Mouse (Mus musculus) gastrocnemius, adult 2 months (tissue): ENCODE results near the gene Eif4ebp2. TPM values are rescaled to one million over a fixed set of nuclear protein-coding genes. Genes with fewer than 3 reads are reported as not detected.

Experiments
- DNase-seq: peaks from one replicate; pipeline ENCODE4 v3.0.0; 2022
- H3K27ac ChIP-seq: fragments of 200-600 bp; 2 replicates; pipeline ENCODE4 v1.8.1; 2022; ENCODE audit warnings: mild to moderate bottlenecking
- H3K4me3 ChIP-seq: fragments of 200-600 bp; 2 replicates; pipeline ENCODE4 v1.8.1; 2022; ENCODE audit warnings: mild to moderate bottlenecking, moderate library complexity
- CTCF ChIP-seq: fragments of 200-600 bp; IDR thresholded peaks from 2 replicates; pipeline ENCODE4 v1.8.1; 2022; ENCODE audit warnings: antibody characterized with exemption, mild to moderate bottlenecking, moderate library complexity
- intact Hi-C: fragments of 180-260 bp; cut with DNase I; formaldehyde crosslinking; loops from one replicate; pipeline ENCODE4 v1.15.1; 2025
- total RNA-seq, 2 experiments: library from RNA; stranded (reverse); gene quantifications; 2 replicates each; pipeline ENCODE4 v1.2.3; 2021

Eif4ebp2 gene
- total RNA-seq, 2 experiments from 2014 or later, result 117 to 161 TPM

DNA sequence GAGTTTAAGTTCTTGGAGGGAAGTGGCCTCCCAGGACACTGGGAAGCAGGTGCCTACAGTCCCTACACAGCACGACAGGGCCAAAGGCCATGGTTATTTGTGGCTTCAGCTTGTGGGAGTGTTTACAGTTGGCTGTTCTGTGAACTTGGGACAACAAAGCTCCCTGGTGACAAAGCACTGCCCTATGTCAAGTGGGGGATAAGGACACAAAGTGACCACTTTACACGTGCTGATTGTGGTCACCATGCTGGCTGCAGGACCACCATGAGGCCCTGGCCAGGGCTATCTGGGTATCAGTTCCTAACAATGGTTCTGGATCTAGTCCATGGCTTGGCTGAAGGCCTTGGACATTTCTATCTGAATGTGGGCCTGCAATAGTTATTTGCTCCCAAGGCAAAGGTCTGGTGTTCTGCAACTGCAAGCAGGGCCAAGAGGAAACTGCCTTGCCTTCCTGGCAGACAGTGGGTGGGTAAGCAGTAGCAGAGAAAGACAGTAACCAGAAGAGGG is 26.2 kb downstream of the Eif4ebp2 start:
- DNase-seq, result peak; percentile 57
- Histone ChIP-seq H3K27ac (peak overlapping the region; percentile 74), H3K4me3 (0 out of 2 replicates have a peak overlapping the region, but pooled peaks have one; percentile 21)
- no peak for TF ChIP-seq CTCF
- intact Hi-C loops, result no loop called here

DNA sequence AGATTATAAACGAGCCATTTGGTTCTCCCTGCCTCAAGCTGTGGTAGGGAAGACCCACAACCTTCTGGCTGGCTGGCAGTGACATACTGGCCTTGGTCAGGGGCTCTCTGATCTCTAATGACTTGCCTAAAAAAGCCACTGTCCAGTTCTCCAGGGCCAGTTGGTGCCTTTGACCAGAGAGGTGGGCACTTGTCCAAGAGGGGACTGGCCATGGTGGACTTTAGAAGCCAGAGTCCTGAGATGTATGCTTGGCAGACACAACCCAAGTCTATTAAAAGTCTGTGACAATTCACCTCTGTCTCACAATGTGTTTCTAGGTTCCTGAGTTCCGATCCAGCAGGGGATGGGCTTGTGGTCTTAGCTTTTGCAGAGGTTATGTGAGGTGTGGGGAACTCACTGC is 27.4 kb downstream of the Eif4ebp2 start:
- no peak for DNase-seq
- intact Hi-C loops, result no loop called here
- peak overlapping the region; percentile 74; the same call in 1 of the 2 replicates for H3K27ac ChIP-seq
- TF ChIP-seq CTCF, result no peak
- H3K4me3 ChIP-seq, result no peak overlapping the region

DNA sequence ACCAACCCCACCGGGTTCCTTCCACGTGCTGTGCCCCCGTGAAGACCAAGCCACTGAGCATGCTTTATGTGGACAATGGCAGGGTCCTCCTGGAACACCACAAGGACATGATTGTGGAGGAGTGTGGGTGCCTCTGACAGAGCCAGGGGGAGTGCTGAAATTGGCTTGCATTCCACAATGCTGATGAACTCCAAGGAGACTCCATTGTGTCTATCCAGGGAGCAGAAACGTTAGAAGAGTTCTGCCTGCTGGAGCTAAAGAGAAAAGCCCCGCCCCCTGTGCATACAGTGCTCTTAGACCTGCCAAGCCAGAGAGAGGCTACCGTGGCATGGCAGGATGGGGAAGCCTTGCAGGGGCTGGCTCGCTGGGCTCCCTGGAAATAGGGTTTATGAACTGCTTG is 28.0 kb downstream of the Eif4ebp2 start:
- peak overlapping the region; percentile 74 for H3K27ac ChIP-seq
- TF ChIP-seq CTCF, result no peak

DNA sequence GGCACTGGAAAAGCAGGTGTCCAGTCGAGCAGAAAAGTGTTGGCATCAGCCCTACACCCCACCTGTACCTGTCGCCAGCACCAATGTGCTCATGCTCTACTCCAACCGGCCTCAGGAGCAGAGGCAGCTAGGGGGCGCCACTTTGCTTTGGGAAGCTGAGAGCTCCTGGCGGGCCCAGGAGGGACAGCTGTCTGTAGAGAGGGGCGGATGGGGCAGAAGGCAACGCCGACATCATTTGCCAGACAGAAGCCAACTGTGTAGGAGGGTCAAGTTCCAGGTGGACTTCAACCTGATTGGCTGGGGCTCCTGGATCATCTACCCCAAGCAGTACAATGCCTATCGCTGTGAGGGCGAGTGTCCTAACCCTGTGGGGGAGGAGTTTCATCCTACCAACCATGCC is 29.2 kb downstream of the Eif4ebp2 start:
- H3K4me3 ChIP-seq, result no peak overlapping the region
- H3K27ac ChIP-seq, result no peak overlapping the region
- TF ChIP-seq CTCF, result peak; percentile 60
- peak; percentile 75 for DNase-seq
- intact Hi-C loops, result no loop called here

More for the DNA sequence above, 28.0 kb downstream of the Eif4ebp2 start:
- DNase-seq, result no peak
- intact Hi-C loops, result no loop called here
- H3K4me3 ChIP-seq, result no peak overlapping the region

DNA sequence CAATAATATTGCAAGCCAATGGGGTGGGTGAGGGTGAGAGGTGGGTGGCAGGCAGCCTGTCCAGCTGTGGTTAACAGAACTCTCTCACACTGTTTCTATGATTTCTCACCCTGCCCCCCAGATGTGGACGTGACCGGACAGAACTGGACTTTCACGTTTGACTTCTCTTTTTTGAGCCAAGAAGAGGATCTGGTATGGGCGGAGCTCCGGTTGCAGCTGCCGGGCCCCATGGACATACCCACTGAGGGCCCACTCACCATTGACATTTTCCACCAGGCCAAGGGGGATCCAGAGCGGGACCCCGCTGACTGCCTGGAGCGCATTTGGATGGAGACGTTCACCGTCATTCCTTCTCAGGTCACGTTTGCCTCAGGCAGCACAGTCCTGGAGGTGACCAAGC is 29.6 kb downstream of the Eif4ebp2 start:
- DNase-seq, result no peak
- no peak for TF ChIP-seq CTCF
- Histone ChIP-seq H3K27ac (no peak overlapping the region), H3K4me3 (no peak overlapping the region)
- intact Hi-C loops, result no loop called here

DNA sequence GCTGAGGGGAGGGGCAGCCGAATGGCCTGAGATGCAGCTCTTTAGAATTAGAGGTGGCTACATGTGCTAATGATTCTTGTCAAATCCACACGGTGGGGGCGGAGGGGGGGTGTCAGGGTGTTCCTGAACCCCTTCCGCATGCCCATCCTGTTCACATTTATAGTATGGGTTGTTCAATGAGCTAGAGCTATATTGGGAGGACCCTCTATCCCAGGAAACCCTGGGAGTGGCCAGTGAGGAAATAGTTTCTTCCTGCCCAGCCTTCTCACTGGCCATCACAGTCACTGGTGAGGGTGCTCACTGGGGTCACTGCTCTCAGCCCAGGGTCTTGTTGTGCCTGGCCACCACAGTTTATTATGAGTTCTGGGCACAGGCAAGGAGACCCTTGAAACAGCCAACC is 32.5 kb downstream of the Eif4ebp2 start:
- H3K27ac ChIP-seq, result peak overlapping the region; percentile 64
- intact Hi-C loops, result no loop called here

DNA sequence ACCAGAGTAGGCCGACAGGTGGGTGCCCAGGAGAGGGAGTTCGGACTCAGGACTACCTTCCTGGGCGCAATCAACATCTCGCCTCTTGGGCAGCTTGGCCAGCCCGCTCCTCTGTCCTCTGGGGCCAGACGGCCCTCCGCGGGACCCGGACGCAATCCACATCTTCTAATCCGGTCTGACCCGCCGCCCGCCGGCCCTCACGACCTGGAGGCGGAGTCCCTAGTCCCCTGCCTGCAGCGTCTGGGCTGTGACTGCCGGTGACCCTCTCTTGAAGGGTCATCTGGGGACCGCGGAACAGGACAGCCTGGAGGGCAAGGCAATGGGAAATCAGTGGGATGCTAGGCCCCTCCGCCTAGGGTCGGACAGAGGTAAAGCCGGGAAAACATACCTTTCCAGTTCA is 33.3 kb downstream of the Eif4ebp2 start:
- DNase-seq, result no peak
- peak overlapping the region; percentile 64 for H3K27ac ChIP-seq
- intact Hi-C loops, result no loop called here
- TF ChIP-seq CTCF, result no peak
- peak overlapping the region; percentile 45 for H3K4me3 ChIP-seq

More for the DNA sequence above, 32.5 kb downstream of the Eif4ebp2 start:
- H3K4me3 ChIP-seq, result no peak overlapping the region; the same call in 1 of the 2 replicates
- TF ChIP-seq CTCF, result no peak
- DNase-seq, result no peak

DNA sequence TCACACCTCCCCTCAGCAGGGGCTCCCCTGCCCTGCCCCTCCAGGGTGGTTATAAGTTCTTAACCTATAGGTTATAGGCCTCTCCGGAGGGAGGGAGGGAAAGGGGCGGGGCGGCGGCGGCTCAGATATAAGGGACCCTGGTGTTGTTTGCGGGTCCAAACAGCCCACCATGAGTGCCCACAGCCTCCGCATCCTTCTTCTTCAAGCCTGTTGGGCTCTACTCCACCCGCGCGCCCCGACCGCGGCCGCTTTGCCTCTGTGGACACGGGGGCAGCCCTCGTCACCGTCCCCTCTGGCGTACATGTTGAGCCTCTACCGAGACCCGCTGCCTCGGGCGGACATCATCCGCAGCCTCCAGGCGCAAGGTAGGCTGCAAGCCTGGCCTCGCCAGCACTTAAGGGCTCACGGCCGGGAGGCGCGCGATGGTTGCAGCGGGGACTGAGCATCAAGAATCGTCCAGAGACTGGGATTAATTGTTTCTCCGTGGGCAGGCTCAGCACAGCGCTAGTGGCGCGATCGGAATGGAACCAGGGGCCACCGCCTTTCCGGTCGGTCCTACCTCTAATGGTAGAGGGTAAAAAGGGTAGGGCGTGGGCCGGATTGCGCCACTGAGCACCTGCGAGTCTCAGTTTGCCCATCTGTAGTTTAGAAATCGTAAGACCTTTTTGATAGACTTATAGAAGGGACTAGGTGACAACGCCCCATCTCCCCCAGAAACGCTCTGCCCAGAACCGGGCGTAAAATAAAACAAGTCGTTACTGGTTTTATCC is 34.1 kb downstream of the Eif4ebp2 start:
- TF ChIP-seq CTCF, result no peak
- intact Hi-C loops, result no loop called here
- no peak for DNase-seq
- Histone ChIP-seq H3K27ac (peak overlapping the region; percentile 68), H3K4me3 (peak overlapping the region; percentile 69)

DNA sequence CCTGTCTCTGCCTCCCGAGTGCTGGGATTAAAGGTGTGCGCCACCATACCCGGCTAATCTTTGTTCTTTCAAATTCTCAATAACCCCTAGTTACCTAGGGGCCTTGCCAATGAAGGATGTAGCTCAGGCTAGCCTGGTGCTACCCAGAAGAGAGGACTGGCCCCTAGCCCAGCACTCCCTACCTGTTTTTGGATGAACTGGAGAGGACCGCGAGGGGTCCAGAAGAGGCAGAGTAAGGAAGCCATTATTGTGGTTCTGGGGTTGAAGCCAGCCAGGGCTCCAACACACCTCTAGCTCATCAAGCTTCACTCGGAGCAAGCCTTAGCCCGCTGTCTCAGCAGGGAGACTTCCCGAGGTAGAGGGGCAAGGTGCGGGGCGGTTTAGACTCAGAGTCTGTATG is 34.8 kb downstream of the Eif4ebp2 start, which contains the start of gene Nodal:
TSS of gene Nodal (plus strand) at position 301 of the 400 bp plus-strand sequence.
- DNase-seq, result no peak
- intact Hi-C loops, result no loop called here
- no peak for TF ChIP-seq CTCF
- H3K27ac ChIP-seq, result peak within 1 kb of the TSS; percentile 68
- H3K4me3 ChIP-seq, result peak within 1 kb of the TSS; percentile 69

DNA sequence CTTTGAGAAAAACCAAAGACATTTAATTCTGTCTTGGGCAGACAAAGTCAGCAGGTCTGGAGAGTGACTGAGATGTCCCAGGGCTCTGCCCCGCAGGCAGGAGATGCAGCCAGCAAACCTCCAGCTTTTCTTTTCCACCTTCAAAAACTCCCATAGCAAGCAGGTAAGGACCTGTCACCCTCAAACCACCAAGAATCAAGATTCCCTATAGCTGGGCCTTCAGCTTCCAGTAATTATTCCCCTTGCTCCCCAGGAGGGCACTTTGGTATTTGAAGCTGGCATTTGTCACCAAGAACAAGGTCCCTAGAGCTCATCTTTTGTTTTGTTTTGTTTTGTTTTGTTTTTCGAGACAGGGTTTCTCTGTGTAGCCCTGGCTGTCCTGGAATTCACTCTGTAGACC is 35.4 kb downstream of the Eif4ebp2 start:
- Histone ChIP-seq H3K27ac (no peak overlapping the region), H3K4me3 (no peak overlapping the region)
- intact Hi-C loops, result no loop called here
- TF ChIP-seq CTCF, result no peak
- DNase-seq, result no peak

DNA sequence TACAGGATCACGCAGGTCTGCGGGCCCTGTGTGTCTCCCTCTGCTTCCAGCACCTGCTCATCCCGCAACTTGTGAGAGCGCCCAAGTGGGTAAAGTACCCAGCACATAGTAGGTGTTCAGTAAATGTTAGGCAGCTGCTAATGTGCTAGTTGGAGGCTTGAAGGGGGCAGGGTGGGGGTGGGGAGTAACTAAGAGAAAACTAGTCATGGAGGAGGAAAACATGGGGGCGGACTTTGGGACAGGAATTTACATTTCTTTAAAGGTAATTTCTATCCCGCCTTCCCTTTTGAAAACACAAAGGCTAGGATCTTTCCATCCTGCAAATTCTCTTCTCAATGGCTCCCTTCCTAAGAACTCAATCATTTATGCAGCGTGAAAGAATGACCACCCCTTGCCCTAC is 35.9 kb downstream of the Eif4ebp2 start:
- TF ChIP-seq CTCF, result no peak
- no peak overlapping the region for H3K27ac ChIP-seq
- intact Hi-C loops, result no loop called here
- H3K4me3 ChIP-seq, result no peak overlapping the region
- DNase-seq, result no peak

DNA sequence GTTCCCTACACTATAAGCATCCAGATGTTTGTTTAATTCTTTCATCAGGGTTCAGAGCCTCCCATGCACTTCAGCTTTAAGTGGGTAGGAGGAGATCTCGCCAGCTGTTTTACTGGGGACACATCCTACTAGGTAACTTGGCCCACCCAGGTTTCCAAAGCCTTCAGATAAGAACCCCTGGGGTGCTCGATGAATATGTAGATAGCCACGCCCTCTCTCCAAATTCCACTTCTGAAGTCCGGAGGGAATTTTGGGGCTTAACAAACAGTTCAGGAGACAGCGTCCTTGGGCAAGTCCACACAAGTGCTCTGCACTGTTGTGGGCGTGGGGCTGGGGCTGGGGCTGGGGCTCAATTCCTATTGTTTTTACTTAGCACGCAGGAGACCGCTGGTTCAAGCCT is 36.6 kb downstream of the Eif4ebp2 start:
- no peak for TF ChIP-seq CTCF

DNA sequence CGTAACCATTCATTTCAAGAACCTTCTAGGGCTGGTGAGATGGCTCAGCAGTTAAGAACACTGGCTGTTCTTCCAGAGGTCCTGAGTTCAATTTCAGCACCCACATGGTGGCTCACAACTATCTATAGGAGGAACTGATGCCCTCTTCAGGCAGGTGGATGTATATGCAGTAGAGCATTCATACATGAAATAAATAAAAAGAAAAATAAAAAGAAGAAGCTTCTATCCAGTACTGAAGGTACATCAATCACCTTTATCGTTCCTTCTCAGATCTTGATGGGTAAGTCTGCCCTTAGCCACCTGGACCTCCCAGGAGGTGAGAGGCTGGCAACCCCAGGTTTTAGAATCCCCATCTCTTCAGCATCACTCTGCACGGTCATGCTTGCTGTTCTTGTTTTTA is 37.2 kb downstream of the Eif4ebp2 start:
- DNase-seq, result peak; percentile 5
- Histone ChIP-seq H3K27ac (no peak overlapping the region), H3K4me3 (no peak overlapping the region)
- TF ChIP-seq CTCF, result no peak
- intact Hi-C loops, result no loop called here

More for the DNA sequence above, 36.6 kb downstream of the Eif4ebp2 start:
- no peak overlapping the region for H3K4me3 ChIP-seq
- no peak for DNase-seq
- intact Hi-C loops, result no loop called here
- no peak overlapping the region for H3K27ac ChIP-seq
